Mouse (Mus musculus): Measurements from ENCODE around the gene Pla2g16. TPM values are rescaled to one million over a fixed set of nuclear protein-coding genes. Genes with fewer than 3 reads are reported as not detected.
A peak's percentile ranks its signal among the peaks of the same experiment; 100 is the strongest.

Gene Pla2g16
- polyA plus RNA-seq, 1 experiment from 2014 or later = 3.0 TPM

DNA sequence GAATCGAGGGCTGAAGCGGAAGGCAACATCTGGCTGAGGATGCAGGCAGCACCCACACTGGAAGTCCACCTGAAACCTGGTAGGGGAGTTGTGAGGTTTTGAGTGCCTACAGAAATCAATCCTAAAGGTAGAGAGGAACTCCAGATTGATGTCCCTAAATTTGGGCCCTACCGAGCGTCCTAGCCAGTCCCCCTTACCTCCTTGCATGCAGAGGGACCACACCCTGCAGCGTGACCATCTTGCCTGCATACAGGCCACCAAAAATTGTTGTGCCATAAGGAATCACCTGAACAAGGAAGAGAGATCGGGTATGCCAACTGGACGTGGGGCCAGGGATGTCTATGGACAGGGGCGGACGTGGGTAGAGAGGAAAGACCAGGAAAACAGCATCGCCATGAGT lies 46.8 kb downstream of the Pla2g16 start:
- Histone ChIP-seq H3K4me3 (no peak overlapping the region), H3K4me1 (peaks cover 23% of the 10 kb centered on the region), H3K4me2 (no peak overlapping the region), H3K27ac (no peak overlapping the region), H3K36me3 (replicated peaks) (no peaks in the 10 kb centered on the region), H3K27me3 (replicated peaks) (no peaks in the 10 kb centered on the region), H3K9me3 (no peaks in the 10 kb centered on the region), H3K9ac (no peak overlapping the region)
- ATAC-seq (replicated peaks) = no peak
- 93% methylated on average over 10 of the region's 10 CpGs for WGBS

- H3K4me2 ChIP-seq = no peak overlapping the region
- ATAC-seq (replicated peaks) = no peak
- no peaks in the 10 kb centered on the region for H3K36me3 ChIP-seq (replicated peaks)
- peaks cover 23% of the 10 kb centered on the region for H3K4me1 ChIP-seq
- H3K9ac ChIP-seq = no peak overlapping the region
- no peak overlapping the region for H3K4me3 ChIP-seq
- H3K9me3 ChIP-seq = no peaks in the 10 kb centered on the region
- no peaks in the 10 kb centered on the region for H3K27me3 ChIP-seq (replicated peaks)
- no peak overlapping the region for H3K27ac ChIP-seq
Measured at GRCm38 (mm10) chr19:7605013-7605412, 47.8 kb downstream of the Pla2g16 start.

GRCm38 (mm10) chr19:7605930-7606783 lies 48.9 kb downstream of the Pla2g16 start:
- ATAC-seq (replicated peaks) = peak; percentile 91
- Histone ChIP-seq H3K27ac (peak overlapping the region; percentile 63), H3K4me1 (peaks cover 23% of the 10 kb centered on the region), H3K9me3 (no peaks in the 10 kb centered on the region), H3K9ac (peak overlapping the region; percentile 18; the same call in 1 of the 2 replicates), H3K4me2 (peak overlapping the region; percentile 66), H3K27me3 (replicated peaks) (no peaks in the 10 kb centered on the region), H3K4me3 (peak overlapping the region; percentile 35), H3K36me3 (replicated peaks) (no peaks in the 10 kb centered on the region)
- 3% methylated on average over 15 of the region's 15 CpGs for WGBS

DNA sequence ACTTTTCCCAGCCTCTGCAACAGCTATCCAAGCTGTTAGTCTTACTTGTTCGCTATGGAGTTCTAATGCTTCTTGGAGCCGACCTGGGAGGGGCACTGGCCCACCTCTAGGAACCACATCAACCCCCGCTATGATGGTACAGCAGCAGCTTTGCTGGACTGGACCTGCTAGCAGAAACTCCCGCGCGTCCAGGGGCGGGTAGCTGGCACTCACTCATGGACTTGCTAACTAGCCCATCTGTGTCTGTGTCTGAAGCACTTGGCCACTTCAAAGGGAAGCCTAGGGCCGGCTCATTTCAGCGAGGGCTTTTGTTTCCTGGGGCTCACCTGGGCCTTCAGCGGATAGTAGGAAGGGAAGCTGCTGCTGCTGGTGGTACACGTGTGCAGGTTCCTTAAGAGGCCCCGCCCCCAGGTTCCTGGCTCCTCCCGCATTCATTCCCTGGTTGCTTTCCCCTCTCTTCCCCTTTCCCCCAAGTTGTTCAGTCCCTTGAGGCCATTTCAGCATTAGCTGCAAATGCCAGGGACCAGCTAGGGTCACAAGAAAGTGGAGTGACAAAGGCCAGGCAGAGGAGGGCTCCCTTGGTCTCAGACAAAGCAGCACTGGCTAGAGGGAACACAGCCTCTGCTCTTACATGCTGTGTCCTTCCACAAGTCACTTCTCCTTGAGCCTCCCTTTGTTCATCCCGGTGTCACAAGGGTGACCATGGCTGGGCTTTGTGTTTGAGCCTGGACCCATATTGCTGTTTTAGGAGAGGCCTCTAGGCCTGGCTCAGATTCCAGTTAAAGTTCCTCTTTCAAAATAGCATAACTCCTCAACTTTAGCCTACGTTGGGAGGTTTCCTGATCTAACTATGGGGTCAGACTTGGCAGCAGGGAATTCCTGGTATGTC lies 49.8 kb downstream of the Pla2g16 start, which contains the start of gene Lgals12:
Lgals12 (minus strand) TSS at position 393 of the 889 bp plus-strand sequence.
- Histone ChIP-seq H3K9me3 (no peaks in the 10 kb centered on the region), H3K27ac (peak within 1 kb of the TSS; percentile 63), H3K9ac (peak within 1 kb of the TSS; percentile 18; the same call in 1 of the 2 replicates), H3K4me3 (peak within 1 kb of the TSS; percentile 35), H3K27me3 (replicated peaks) (0 out of 2 replicates have a peak, but pooled peaks cover 4% of the 10 kb centered on the region), H3K4me1 (peaks cover 28% of the 10 kb centered on the region), H3K36me3 (replicated peaks) (no peaks in the 10 kb centered on the region), H3K4me2 (peak within 1 kb of the TSS; percentile 66)
- ATAC-seq (replicated peaks) = peak; percentile 72
- WGBS = 7% methylated on average over 15 of the region's 15 CpGs

DNA sequence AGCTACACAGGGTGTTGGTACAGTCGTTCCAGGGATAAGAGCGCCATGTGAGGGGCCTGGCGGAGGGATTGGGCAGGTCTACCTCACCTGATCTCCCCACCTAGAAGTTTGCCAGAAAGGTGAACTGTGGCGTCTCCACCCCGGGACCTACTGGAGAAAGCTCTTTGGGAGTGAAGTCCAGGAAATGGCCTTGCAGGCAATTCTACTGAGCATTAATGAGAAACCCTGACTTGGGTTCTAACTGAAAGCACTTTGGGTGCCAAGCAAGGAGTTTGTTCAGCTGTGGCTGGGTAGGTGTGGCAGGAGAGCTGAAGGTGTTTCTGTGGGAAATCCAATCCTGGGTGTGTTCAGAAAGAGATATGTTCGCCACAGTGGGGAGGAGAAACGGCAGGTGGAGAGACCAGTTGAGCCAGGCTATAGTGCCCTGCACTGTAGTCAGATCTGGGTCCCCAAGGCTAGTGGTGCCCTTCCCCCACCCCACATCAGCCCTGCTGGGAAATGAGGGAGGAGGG lies 50.5 kb downstream of the Pla2g16 start:
- Histone ChIP-seq H3K4me2 (no peak overlapping the region), H3K4me1 (peaks cover 33% of the 10 kb centered on the region), H3K27me3 (replicated peaks) (peaks cover 4% of the 10 kb centered on the region; the same call in 1 of the 2 replicates), H3K27ac (no peak overlapping the region), H3K36me3 (replicated peaks) (no peaks in the 10 kb centered on the region), H3K9me3 (no peaks in the 10 kb centered on the region), H3K4me3 (no peak overlapping the region), H3K9ac (no peak overlapping the region)
- WGBS = 89% methylated on average over 7 of the region's 7 CpGs
- no peak for ATAC-seq (replicated peaks)

DNA sequence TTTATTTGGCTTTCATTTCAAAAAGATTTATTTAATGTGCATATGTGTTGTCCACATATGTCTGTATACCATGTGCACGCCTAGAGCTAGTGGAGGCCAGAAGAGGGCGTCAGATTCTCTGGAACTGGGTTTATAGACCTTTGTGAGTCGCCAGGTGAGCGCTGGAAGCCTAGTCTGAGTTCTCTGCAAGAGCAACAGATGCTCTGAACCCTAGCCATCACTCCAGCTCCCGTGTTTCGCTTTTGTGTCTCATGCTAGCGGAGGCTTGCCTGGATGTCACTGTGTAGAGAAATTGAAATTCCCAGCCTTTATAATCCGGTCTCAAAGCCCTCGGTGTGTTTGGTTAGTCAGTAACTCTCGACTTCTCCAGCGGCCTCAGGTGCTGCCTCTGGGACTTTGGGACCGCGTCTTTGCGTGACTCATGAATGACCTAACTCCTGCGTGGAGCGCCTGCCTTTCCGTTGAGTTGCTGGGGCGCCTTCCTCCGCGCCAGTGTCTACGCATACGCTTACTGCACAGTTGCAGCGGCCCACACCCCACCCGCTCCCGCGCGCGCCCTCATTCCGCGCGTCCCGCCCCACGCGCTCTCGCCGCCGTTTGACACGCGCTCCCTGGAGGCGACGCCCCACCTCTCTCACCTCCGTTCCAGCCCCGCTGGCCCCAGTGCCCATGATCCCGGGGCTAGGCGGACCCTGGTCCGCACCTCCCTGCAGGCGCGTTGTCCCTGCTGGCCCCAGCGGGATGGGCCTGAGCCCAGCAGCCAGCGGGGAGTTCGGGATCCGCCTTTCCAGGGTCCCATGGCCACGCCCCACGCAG lies 54.9 kb downstream of the Pla2g16 start, which contains the start of gene Hrasls5:
Hrasls5 (plus strand) TSS at position 600 of the 816 bp plus-strand sequence.
- no peaks in the 10 kb centered on the region for H3K36me3 ChIP-seq (replicated peaks)
- ATAC-seq (replicated peaks) = peak; percentile 83
- peaks cover 14% of the 10 kb centered on the region for H3K4me1 ChIP-seq
- H3K4me2 ChIP-seq = peak within 1 kb of the TSS; percentile 94
- 3% methylated on average over 54 of the region's 54 CpGs for WGBS
- H3K4me3 ChIP-seq = peak within 1 kb of the TSS; percentile 47
- H3K9ac ChIP-seq = peak within 1 kb of the TSS; percentile 39
- no peak within 1 kb of the TSS for H3K27ac ChIP-seq
- no peaks in the 10 kb centered on the region for H3K9me3 ChIP-seq
- H3K27me3 ChIP-seq (replicated peaks) = peaks cover 4% of the 10 kb centered on the region; the same call in 1 of the 2 replicates

DNA sequence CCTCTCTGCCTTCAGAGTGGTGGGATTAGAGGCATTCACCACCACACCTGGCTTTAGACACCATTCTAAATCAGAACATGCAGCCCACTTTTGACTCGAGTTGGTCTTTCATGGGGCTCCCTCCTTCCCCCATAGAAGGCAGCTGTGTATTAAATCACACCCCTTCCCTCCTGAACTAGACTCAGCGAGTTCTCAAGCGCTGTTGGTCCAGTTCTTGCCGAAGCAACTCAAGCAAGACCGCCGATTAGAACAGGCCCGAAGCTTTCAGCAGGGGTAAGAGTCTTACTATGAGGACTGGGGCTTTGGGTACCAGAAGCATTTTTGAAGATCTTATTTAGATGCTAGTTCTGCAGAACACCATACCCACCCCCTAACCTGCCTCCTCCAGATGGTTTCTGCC lies 55.9 kb downstream of the Pla2g16 start:
- peaks cover 4% of the 10 kb centered on the region; the same call in 1 of the 2 replicates for H3K27me3 ChIP-seq (replicated peaks)
- no peak overlapping the region for H3K9ac ChIP-seq
- 83% methylated on average over 7 of the region's 7 CpGs for WGBS

GRCm38 (mm10) chr19:7616231-7616930 lies 59.1 kb downstream of the Pla2g16 start:
- ATAC-seq (replicated peaks) = no peak
- Histone ChIP-seq H3K27ac (no peak overlapping the region), H3K4me2 (no peak overlapping the region), H3K4me1 (peaks cover 12% of the 10 kb centered on the region), H3K9me3 (no peaks in the 10 kb centered on the region), H3K36me3 (replicated peaks) (no peaks in the 10 kb centered on the region), H3K4me3 (no peak overlapping the region), H3K9ac (no peak overlapping the region), H3K27me3 (replicated peaks) (peaks cover 3% of the 10 kb centered on the region; the same call in 1 of the 2 replicates)
- 78% methylated on average over 5 of the region's 5 CpGs for WGBS

More for the DNA sequence above, 55.9 kb downstream of the Pla2g16 start:
- Histone ChIP-seq H3K9me3 (no peaks in the 10 kb centered on the region), H3K36me3 (replicated peaks) (no peaks in the 10 kb centered on the region), H3K4me3 (no peak overlapping the region), H3K4me1 (peaks cover 12% of the 10 kb centered on the region), H3K4me2 (no peak overlapping the region), H3K27ac (no peak overlapping the region)
- ATAC-seq (replicated peaks) = no peak

DNA sequence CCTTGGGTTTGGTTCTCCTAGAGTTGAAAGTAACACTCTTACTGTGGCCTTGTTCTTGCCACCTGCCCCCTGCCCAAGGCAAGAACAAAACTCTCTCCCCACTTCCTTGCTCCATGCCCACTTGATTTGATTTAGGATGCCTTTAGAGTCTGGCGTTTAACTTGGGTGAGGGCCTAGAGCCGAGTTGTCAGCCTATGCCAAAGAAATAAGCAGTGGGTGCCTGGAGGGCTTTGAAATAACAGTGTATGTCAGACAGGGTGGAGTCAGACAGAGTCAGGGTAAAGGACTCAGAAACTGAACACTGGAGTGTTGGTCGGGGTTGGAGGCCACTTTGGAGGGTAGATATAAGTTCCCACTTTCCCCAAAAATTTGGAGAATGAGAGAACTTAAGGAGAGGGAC lies 59.8 kb downstream of the Pla2g16 start:
- H3K27ac ChIP-seq = no peak overlapping the region
- H3K4me1 ChIP-seq = peaks cover 6% of the 10 kb centered on the region; the same call in 1 of the 2 replicates
- H3K9ac ChIP-seq = no peak overlapping the region
- H3K27me3 ChIP-seq (replicated peaks) = no peaks in the 10 kb centered on the region; the same call in 1 of the 2 replicates
- H3K9me3 ChIP-seq = no peaks in the 10 kb centered on the region
- no peak overlapping the region for H3K4me3 ChIP-seq
- ATAC-seq (replicated peaks) = no peak
- no peak overlapping the region for H3K4me2 ChIP-seq
- no peaks in the 10 kb centered on the region for H3K36me3 ChIP-seq (replicated peaks)
- WGBS = 66% methylated on average over 3 of the region's 3 CpGs

GRCm38 (mm10) chr19:7617696-7618095 lies 60.4 kb downstream of the Pla2g16 start:
- ATAC-seq (replicated peaks) = peak; percentile 27; the same call in 1 of the 2 replicates
- no peaks in the 10 kb centered on the region for H3K9me3 ChIP-seq
- H3K9ac ChIP-seq = no peak overlapping the region
- no peak overlapping the region for H3K4me2 ChIP-seq
- H3K4me3 ChIP-seq = no peak overlapping the region
- H3K27me3 ChIP-seq (replicated peaks) = no peaks in the 10 kb centered on the region
- no peak overlapping the region for H3K27ac ChIP-seq
- no peaks in the 10 kb centered on the region for H3K36me3 ChIP-seq (replicated peaks)
- H3K4me1 ChIP-seq = peaks cover 2% of the 10 kb centered on the region; the same call in 1 of the 2 replicates
- WGBS = 47% methylated on average over 7 of the region's 7 CpGs

DNA sequence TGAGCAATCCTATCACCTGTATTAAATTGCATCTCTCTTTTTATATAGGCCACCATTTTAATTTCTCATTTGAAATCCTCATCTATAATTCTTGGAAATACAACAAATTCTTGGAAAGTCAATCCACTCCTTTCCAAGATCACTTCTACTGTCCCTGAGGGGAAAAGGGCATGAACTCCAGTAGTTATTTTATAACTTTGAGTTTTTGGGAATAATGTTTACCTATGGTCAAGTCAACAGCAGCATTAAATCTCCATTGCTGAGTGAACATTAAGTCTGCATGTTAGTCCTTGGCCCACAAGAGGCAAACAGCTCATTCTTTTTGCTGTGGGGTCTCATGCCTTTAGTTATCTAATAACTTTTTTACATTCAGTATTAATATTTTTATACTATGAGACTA lies 75.8 kb downstream of the Pla2g16 start:
- ATAC-seq (replicated peaks) = no peak
- Histone ChIP-seq H3K36me3 (replicated peaks) (no peaks in the 10 kb centered on the region), H3K27ac (no peak overlapping the region), H3K4me1 (no peaks in the 10 kb centered on the region), H3K9ac (no peak overlapping the region), H3K9me3 (no peaks in the 10 kb centered on the region), H3K4me2 (no peak overlapping the region), H3K27me3 (replicated peaks) (no peaks in the 10 kb centered on the region), H3K4me3 (no peak overlapping the region)
